Mouse (Mus musculus) megakaryocyte-erythroid progenitor cell, adult 5-6 weeks (primary cell): Measurements from ENCODE around the gene Chchd6. TPM values are rescaled to one million over a fixed set of nuclear protein-coding genes. Genes with fewer than 3 reads are reported as not detected.

Experiments used
- ATAC-seq: replicated peaks from 2 replicates; pipeline ENCODE4 v1.8.0; 2016; ENCODE audit warnings: mild to moderate bottlenecking, inconsistent platforms; ENCODE audit not compliant: severe bottlenecking, poor library complexity, low FRiP score, low TSS enrichment
- total RNA-seq, 2 experiments: library from RNA; stranded (forward) in 1 of 2; stranded (reverse) in 1 of 2; fragments of 200-1000, 215-1000 nt in 1 of 2; fragments of >200 nt in 1 of 2; fragmentation: Nextera tagmentation in 1 of 2; gene quantifications; 2 replicates each; pipeline ENCODE4 v1.2.3; 2014 to 2017

The Chchd6 gene
- total RNA-seq, 2 experiments from 2014 or later = 7.0 to 16.1 TPM

DNA sequence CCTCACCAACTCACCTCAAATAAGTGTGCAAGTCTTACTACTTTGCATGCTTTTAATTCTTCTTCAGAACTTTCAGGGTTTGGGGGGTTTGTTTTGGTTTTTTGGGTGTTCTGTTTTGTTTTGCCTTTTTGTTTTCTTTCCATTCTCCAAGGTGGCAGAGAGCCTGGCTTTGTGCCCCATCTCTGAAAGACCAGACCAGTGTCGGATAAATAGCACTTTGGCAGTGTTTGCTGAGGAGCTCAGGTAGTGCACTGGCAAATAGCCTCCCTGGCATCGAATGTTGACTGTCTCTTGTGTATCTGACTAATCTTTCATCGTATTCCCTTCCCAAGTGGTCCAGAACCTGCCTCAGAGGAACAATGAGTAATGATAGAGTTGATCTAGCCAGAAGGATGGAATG is 3.4 kb downstream of the Chchd6 start:
- ATAC-seq = no peak

DNA sequence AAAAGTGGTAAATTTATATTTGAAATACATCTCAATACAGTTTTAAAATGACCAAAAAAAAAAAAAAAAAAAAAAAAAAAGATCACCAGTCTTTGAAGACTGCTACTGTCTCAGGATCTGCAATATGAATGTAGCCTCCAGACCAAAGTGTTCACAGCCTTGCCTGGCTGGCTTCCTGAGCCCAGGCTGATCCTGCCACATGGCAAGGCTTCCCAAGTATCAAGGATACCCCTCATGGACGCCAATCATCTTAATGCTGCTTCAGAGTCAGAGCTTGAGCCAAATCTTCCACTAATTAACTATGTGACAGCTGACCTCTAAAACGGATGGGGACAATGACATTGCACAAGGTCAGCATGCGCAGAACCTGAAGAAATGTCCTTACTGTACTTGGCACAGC is 3.9 kb downstream of the Chchd6 start:
- ATAC-seq = no peak

DNA sequence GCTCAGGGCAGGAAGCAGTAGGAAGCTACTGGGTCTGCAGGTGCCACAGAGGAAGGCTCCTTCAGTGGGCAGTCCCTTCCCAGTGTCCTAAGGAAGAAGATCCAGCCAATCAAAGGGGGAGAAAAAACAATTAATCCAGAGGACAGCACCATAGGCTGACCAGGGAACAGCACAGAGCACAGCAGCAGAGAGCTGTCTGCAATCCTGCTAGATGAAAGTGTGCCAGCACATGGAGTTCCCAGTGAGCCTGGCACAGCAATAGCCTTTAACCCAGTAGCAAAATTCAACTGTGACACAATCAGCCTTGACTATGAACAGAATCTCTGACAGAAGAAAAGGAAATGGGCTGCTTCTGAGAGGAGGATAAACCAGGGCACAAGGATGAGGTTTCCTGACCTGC is 9.8 kb downstream of the Chchd6 start:
- no peak for ATAC-seq

DNA sequence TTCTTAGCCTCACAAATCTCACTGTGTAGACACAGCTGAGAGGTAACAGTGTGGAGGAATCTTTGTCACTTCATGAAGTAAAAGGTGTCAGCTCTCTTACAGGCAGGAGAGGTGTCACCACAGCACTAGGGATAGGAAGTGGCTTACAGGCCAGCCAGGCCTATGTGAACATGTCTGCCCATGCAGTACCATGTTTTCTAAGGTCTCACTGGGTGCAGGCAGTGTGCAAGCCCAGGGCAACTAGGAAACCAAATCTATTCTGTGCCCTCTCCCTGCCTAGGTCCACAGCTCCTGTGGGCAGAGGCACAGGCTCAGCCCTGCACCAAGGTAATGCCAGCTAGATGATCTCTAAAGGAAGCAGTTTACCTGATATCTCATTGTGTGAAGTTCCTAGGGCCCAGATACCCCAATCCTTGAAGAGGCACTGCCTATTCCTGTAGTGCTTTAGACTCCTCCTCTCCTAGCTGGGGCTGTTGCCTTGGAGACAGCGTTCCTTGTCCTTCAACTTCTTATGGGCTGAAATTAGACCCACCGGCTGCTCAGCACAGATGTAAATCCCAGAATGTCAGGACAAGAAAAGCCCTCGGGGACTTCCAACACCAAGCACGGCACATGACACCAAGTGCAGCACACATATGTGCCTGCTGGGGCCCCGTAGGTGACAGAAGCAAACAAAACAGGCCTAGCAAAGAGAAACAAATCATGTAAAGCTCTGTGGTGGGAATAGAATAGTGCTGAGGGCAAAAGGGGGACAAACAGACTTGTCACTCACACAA is 10.6 kb downstream of the Chchd6 start:
- ATAC-seq = no peak

DNA sequence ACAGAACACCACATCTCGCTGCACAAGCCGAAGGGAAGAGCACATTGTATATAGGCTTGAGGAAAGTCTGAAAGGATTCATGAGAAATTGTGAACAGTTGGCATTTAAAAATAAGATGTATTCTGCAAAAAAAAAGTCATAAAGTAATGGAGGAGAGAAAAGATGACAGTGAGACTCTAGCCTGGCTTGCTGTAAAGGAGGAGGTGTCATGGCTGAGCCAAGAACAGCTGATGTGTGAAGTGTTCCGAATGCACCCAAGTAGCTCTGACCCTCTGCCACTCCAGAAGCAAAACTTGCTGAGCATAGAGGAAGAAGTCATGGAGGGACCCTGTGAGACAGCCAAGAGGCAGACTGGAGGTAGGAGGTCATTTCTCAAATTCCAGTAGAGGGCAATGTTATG is 12.3 kb downstream of the Chchd6 start:
- ATAC-seq = no peak

DNA sequence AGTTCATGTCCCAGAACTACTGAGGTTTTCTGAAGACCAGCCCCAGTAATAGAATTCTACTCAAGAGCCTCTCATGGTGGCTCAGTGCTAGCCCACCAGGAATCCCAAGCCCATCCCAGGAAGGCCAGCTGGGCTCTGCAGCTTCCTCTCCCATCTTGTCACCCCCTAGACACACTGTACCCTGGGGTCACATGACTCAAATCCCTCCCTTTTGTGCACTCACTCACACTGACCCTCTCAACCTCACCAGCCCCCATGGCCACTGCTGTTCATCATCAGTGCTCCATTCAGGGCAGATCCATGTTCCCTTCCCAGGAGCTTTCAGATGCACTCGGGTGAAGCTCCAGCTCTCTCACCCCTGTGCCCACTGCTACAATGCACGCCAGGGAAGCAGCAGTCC is 20.8 kb downstream of the Chchd6 start:
- no peak for ATAC-seq

DNA sequence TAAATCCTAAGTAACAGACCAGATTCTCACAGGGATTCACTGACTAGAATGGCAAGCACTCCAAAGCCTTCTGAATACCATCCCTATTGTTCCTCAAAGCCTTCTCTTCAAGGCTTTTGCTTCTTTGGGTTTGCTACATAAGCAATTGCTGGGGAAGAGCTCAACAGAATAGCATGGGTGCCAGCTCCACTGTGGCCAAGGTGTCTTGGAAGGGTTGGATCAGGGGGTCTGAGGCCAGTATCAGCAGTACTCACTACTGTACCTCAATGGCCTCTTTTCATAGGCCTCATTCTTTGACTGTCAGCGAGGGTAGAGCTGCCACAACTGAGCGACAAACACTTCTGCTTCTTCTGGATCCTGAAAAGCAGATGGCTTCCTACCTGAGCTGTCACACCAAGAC is 21.7 kb downstream of the Chchd6 start:
- ATAC-seq = no peak

DNA sequence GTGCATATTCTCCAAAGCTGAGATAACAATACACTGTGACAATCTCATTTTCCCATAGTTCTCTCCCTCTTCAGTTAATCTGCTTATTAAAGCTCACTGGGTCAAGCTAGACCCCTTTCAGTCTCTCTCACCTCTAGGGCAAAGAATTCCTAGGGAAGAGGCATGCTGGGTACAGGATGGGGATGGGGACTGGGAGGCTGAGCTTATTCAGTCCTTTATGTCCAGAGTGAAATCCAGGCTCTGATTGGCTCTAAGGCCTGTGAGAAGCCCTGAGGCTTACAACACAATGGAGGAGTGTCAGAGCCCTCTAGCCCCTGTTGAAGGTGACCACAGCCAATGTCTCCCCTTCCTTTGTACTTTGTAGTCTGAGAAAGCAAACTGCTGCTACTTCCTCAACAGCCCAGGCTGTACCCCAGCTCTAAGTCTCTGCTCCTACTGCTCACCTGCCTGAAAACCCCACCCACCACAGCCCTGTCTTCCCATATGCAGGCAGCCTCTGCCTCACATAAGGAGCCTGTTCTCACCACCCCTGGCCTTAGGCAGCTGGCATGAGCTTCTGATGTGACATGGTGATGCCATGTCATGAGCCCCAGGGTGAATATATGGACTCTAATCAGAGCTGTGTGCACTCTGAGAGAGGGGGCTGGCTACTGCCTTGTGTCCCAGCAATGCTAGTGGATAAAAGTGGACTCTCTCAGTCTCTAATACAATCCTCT is 22.4 kb downstream of the Chchd6 start:
- ATAC-seq = no peak

DNA sequence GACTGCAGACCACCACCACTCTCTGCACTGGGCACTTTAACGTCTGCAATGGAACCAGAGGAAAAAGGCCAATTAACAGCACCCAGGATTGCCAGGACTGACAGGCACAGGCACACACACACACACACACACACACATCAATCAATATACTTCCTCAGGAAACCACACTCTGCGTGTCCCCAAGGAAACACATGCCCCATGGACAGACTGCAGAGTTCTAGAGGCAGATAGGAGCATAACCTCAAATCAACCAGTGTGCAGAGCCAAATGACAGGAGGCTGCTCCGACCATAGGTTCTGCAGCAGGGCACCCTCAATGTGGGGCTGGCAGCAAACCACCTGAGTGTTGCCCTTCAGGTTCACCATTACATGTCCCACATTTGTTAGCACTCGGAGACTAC is 26.1 kb downstream of the Chchd6 start:
- ATAC-seq = no peak

DNA sequence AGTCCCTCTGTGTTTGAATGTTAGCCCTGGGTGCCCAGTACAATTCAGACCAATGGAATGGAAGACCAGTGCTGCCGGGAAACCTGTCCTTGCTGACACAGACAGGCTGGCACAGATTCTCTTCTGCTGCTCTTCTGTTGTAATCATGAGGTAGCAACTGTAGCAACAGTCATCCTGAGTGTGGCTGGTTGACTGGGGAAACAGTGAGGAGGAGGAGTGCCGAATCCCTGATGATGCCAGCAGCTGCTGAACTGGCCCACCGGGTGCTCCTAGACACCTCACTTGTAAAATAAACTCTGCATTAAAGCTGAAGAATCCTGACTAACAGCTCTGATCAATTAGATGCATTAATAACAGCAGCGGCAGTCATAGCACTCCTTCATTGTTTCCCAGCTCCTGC is 28.7 kb downstream of the Chchd6 start:
- ATAC-seq = no peak

DNA sequence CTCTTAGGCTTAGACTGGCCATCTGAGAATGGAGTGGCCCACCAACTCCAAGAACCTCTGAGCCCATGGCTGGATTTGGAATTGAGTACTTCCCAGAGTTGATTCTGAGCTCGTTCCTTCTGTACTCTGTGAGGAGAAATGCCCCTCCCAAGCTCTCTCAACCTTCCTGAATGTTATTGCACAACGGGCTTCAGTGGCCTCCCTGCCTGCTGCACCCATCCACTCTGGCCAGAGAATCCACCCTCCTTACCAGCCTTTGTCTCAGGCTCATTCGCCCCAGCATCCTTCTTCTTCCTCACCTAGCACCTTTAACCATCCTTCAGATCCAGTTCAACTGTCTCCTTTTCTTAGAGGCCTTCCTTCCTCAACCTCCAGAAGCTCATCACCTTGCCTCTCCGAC is 32.1 kb downstream of the Chchd6 start:
- no peak for ATAC-seq

DNA sequence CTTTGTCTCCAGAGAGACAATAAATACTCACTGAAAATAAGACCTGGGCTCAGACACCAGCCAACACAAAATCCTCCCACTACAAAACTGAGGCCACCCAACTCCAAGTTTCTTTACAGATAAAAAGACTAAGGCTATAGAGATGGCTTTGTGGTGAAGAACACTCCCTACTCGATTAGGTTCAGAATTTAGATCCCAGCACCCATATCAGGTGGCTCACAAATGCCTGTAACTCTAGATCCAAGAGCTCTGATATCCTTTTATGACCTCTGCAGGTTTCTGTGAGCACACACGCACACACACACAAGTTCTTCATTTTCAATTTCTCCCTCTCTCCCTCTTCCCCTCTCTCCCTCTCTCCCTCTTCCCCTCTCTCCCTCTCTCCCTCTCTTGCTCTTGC is 34.6 kb downstream of the Chchd6 start:
- ATAC-seq = 0 out of 2 replicates have a peak, but pooled peaks have one; percentile 29

DNA sequence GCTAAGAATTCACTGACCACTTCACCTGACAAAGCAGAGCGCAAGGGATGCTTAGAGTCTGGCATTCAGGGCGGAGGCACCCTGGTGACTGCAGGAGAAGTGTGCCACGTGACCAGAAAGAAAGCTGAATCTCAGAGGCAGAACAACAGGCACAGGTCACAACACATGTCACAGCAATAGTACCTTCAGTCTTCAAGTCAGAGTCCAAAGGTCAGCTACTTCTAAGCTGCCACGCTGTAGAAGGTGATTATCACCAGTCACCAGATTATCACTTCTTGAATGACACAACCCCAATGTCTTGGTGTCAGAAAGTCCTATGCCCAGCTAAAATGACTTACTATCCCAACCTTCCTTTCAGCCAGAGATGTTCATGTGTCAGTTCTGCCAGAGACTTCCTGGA is 37.8 kb downstream of the Chchd6 start:
- no peak for ATAC-seq

DNA sequence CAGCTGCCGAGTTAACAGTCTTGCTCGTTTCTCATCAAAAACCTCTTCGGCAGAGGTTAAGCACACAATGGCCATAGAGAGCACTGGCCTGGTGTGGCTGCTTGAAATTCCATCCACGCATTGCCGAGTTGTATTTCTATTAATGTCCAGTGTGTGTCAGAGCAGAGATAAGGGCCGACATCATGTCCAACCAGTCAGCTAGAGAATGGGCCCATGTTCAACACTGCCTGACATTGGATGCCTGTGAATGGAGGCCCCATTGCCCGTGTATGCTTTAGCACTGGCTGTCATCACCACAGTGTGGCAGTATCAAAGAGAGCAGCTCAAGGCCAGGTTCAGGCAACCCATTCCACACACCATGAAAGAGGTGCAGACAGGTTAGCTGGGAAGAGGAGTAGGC is 38.9 kb downstream of the Chchd6 start:
- no peak for ATAC-seq

DNA sequence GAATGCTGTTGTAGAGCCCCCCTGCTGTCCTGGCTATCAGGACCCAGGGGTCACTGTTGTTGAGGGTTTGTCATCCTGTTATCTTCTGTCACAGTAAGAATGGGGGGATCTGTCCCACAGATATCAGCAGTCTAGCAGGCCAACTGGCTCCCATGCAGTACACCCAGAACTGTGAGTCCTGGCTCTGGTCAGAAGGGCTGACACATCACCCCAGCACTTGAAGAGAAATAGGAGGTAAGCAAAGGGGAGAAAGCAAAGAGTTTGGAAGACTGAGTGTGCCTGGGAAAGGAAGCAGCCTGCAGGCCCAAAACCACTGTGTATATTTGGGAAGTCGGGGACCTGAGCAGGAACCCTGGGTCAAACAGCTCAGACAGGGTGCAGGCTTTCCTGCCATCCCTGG is 39.5 kb downstream of the Chchd6 start:
- ATAC-seq = no peak

DNA sequence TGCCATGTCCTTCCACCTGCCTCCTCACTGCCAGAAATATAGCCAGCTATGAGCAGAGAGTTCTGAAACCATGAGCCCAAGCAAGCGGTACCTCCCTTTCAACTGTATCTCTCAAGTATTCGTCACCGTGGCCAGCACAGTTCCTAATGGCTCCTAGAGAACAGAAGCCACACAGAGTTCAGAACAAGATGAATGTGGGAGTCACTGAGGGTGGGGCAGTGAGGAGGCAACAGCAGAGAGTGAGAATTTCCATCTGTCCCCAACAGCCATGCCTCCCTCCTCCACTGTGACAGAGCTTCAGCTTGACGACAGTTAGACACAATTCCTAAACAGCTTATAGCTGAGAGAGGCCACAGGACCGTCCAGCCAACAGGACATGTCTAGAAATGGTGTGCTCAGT is 41.4 kb downstream of the Chchd6 start:
- no peak for ATAC-seq

DNA sequence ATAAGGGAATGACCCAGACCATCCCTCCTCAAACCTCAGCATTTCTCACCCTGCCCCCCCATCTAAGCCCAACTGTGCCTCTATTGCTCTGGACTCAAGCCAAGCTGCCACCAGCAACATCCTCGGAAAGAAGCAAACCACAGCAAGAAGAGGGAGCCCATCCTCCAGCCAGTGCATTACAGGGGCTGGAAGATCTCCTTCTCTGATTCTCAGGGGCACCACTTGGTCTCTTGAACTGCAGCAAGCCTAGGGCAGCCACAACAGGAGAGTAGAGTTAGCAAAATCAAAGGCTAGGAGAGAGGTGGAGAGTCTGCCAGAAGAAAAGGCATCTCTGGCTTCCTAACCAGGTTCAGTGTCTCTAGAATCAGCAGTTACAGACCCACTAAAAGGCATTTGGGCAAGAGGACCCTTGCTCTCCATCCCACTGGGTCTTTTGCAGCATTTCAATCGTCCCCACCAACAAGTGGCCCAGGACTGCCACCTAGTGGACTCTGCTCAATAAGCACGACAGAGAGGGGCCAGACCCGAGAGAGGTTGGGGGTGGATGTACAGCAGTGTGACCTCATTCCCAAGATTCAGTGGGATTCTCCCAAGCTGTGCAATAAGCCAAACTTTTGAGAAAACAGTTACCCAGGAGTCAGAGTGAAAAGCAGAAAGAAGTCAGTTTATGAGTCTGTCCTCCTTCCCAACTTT is 42.3 kb downstream of the Chchd6 start:
- peak; percentile 71 for ATAC-seq

DNA sequence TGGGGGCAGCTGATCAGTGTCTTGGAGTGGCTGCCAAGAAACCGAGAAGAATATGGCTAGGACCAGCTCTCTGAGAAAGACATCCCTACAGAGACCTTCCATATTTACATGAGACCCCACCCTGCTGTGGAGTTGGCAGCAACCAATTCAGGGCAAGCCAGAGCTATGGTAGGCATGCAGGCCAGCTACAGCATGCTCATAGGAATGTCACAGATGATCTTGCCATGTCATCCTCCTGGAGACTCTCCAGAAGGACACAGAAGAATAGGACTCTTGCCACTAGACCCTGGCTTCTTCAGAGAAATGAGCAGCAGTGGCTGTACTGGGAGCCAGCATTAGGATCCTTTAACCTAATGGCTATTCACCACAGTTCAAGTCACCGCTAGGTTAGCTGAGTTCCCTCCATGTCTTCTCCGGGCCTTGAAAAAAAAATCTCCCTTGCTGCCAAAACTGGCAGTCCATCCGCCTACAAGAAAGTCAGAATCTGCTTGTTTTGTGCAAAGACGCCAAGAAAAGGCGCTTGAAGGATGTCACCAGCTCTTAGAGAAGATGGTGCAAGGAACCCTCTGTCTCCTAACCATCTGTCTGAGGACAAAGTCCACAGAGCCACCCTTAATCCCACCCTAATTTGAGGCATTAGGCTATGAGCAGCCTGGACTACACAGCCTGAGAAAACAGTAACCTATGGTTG is 43.0 kb downstream of the Chchd6 start:
- ATAC-seq = no peak

DNA sequence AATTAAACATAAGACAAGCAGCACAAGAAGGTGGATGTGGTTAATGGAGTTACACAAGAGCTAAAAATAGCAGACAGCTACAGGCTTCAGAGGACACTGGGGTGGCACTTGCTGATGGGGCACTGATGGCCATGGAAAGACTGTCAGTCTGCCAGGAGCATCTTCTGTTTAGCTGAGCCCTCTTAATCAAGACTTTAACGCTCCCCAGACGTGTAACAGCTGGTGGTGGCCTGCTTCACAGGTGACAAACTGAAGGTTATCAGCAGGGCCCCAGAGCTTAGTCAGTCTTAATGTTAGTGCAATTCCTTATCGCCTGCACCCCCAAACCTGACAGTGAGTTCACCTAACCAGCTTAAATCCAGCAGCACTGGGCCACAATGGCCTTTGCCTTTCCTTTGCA is 46.3 kb downstream of the Chchd6 start:
- peak; percentile 52 for ATAC-seq

DNA sequence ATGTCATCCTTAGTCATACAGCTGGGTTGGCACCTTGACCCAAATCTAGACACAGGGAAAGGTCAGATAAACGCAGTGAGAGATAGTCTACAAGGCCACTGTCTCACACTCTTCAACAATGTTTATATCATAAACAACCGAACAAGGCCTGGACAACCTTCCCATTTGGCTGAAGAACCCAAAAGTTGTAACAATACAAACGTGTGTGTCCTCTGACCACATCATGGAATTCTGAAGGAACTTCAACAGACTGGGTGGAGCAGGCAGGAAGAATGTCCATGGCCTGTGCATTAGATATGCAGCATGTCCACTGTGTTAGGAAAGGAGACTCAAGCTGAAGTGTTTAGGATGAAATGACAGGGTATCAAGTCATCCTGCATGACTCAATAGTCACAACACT is 47.5 kb downstream of the Chchd6 start:
- no peak for ATAC-seq
